Mouse (Mus musculus): ENCODE measurements around the gene Slc39a3.
"Not testable (repeated sequence)": the region's sequence is repeated elsewhere in the genome, so short reads cannot be mapped to it uniquely, and the experiment has no call there.

Slc39a3 gene

DNA sequence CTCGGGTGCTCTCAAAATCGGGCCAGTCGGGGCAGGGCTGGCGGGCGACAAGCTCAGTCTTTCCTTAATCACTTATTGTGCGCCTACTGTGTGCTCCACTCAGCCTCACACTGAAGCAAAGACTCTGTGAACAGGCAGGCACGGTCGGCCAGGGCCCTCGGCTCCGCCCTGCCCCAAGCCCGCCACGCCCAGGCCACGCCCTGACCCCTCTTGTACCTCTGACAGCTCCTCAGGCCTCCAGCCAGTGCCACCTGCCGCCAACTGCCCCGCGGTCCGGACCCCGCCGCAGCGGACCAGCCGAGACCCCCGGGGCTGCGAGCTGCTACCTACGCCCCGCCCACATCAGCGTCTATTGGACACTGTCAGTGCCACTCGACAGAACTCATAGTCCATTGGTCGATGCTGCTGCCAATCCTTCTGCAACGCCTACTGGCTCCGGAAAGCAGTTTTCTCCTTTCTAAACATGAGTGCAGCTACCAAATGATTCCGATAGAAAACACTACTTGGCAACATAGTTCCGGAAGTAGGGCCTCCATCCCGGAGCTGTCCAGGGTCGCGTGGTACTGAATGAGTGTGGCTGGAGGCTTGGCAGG is at the start of gene Slc39a3:
Gene Slc39a3, minus strand, starts transcription at position 439 of the 593 bp plus-strand sequence.
- peak; percentile 98 for DNase-seq

DNA sequence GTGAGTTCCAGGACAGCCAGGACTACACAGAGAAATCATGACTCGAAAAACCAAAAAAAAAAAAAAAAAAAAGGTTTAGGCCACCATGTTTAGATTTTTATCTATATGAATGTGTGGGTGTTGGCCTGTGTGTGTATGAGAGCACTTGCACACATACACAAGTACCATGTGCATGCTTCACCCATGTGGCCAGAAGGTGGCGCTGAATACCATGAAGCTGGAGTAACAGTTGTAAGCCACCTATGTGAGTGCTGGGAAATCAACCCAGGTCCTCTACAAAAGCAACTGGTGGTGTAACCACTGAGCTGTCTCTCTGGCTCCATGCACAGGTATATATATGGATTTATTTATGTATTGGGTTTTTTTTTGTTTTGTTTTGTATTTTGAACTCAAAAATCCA is 49.8 kb upstream of the Slc39a3 start:
- no peak for DNase-seq

DNA sequence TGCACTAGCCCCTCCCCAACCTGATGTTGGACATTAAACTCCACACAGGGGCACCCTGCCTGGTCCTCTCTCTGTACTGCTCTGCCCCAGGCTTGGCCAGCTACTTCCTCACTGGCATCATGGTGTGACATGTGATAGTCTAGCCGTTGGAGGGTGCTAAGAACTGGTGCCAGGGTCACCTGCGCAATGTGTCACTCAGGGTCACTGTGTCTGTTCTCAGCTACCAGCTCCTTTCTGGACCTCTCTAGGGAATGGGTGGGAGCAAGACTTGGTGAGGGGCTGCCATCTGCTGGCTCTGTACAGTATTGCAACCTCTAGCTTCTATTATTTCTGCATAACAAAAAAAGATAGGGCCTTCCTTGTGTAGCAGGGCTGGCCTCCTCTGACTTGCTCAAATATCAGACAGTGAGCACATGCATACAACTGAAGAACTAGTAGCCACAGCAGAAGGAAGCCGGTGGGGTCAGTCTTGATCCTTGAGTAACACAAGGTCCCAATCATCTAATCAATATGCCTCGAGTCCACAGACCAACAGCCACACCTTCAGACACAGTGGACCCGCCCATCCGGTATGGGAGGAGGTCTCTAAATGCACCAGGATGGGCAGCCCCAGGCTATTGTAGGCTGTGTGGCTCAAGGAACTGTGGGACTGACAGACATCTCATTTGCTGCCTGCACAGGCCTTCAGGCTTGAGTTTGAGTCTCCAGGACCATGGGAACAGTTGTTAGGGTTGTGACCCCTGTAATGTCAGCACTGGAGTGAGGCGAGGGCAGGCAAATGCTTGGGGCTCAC is 45.1 kb upstream of the Slc39a3 start:
- DNase-seq, result peak; percentile 56

GRCm38 (mm10) chr10:81080008-81080655 is 42.9 kb upstream of the Slc39a3 start:
- DNase-seq, result no peak

GRCm38 (mm10) chr10:81077916-81078315 is 40.7 kb upstream of the Slc39a3 start:
- no peak for DNase-seq

DNA sequence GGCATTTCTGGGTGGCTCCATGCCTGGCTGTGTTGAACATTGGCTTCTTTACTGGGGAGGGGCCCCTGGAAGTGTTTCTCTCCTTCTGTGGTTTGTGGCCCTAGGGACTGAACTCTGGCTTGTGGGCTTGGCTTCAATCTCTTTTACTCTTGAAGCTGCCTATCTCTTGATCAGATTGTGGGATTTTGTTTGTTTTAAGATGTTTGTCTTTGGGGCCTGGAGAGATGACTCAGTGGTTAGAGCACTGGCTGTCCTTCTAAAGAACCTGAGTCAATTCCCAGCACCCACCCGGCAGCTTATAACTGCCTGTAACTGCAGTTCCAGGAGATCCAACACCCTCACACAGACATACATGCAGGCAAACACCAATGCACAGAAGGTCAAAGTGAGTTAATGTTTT is 39.1 kb upstream of the Slc39a3 start:
- no peak for DNase-seq

DNA sequence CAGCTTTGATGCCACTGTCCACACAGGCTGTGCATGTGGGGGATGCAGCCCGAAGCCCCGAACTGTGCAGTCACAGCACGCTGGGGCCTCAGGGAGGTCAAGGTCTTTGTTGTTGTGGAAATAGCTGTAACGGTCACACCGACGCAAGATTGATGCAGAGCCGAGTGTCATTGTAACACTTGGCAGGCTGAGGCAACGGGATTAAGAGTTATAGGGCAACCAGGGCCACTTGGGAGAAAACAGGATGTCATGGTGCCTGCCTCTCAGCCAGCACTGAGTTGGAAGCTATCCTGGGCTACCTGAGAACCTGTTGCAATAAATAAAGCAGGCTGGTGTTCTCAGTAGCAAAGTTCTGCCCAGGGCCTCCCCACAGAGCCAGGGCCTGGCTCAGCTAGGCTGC is 38.5 kb upstream of the Slc39a3 start:
- DNase-seq, result no peak

GRCm38 (mm10) chr10:81073464-81073863 is 36.2 kb upstream of the Slc39a3 start:
- no peak for DNase-seq

DNA sequence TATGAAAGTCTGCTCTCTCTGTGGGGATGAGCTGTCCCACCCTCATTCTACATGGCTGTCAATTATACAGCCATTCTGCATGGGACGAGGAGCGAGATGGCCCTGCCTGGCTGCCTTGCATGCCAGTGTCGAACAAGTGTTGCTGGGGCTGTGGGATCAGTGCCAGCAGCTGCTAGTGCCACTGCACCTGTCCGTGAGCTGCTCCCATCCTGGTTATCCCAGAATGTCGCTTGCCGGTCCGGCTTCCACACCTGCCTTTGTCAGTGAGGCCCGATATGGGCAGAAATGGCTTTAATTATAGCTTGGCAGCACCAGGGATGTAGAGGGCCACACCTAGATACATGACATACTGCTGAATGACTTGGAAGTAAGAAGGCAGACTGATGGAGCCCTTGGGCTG is 35.1 kb upstream of the Slc39a3 start:
- DNase-seq, result no peak

- peak; percentile 99 for DNase-seq
Measured at GRCm38 (mm10) chr10:81069836-81070235, 32.6 kb upstream of the Slc39a3 start, which contains the start of gene Thop1. Gene Thop1, plus strand, starts transcription at chr10:81070035.

GRCm38 (mm10) chr10:81068706-81069105 is 31.5 kb upstream of the Slc39a3 start:
- no peak for DNase-seq

DNA sequence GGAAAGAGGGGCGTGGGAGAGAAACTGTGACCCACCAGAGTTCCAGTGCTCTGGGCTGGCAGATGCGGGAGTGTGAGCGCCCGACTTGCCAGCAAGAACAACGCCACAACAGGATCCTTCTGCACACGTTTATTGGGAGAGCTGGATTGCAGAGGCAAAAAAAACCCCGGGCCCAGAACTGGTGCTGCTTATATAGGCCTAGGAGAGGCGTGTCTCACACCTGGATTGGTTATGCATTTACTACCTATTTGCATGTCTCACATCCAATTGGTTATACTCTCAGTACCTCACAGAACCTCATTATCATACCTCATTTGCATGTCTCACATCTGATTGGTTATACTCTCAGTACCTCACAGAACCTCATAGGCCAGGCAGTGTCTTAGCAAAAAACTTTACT is 27.3 kb upstream of the Slc39a3 start:
- not testable (repeated sequence) for DNase-seq

DNA sequence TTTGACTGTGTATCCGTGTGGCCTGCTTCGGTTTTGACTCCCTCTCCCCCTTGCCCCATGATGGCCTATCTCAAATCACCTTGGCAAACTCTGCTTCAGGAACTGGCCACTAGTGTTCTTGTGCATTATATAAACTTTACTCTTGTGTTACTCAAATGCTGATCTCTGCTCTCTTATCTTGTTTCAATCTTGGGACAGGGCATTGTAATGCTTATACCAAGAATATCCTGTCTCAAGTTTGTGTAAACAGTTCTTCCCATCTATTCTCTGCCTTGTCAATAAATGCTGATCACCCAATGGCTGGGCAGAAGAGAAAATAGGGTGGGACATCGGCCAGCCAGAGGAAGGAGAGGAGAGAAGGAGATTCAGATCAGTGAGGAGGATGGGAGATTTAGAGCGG is 25.5 kb upstream of the Slc39a3 start:
- DNase-seq, result no peak

- peak; percentile 100 for DNase-seq
Measured at GRCm38 (mm10) chr10:81059603-81060543, 22.6 kb upstream of the Slc39a3 start, which contains the start of gene Sgta. Gene Sgta, minus strand, starts transcription at chr10:81060181.

GRCm38 (mm10) chr10:81058896-81059295 is 21.7 kb upstream of the Slc39a3 start:
- no peak for DNase-seq

- DNase-seq, result no peak
Measured at GRCm38 (mm10) chr10:81057406-81058130, 20.3 kb upstream of the Slc39a3 start.

GRCm38 (mm10) chr10:81055802-81056340 is 18.6 kb upstream of the Slc39a3 start:
- not testable (repeated sequence) for DNase-seq

DNA sequence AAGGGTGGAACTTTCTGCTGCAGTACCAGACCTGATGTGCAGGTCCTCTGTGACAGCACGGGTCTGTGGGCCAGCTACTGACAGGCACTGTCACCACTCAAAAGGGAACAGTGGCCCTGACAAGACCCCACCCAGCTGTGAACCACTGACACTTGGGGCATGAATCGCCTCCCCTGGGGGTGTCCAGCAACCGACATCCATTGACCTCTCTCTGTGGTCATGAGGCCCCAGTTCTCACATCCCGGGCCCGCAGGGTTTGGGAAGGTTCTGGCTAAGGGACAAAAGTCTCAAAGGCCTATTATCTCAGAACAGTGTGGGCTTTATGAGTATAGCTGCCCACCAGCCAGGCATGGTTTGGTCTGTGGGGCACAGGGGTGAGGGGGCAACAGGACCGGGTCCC is 17.9 kb upstream of the Slc39a3 start:
- no peak for DNase-seq

DNA sequence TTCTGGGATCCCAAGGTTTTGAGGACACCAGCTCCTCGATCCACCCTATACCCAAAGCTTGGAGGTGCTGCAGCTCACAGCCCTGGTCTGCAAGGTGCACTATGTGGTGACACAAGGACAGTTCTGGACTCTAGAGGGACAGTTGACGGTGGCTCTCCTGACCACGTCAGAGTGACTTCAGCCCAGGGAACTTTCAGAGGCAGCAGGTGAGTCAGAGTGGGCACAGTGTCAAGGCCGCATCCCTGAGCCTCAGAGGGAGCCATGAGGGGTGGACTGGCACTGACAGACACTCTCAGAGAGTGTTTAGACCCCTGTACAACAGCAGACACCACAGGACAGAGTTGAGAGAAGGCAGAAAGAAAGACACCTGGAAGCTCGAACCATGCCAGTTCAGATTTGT is 15.4 kb upstream of the Slc39a3 start:
- no peak for DNase-seq

GRCm38 (mm10) chr10:81051133-81051532 is 13.9 kb upstream of the Slc39a3 start:
- no peak for DNase-seq

GRCm38 (mm10) chr10:81050645-81051044 is 13.4 kb upstream of the Slc39a3 start:
- no peak for DNase-seq

GRCm38 (mm10) chr10:81045246-81045645 is 8.0 kb upstream of the Slc39a3 start:
- not testable (repeated sequence) for DNase-seq
